Mouse (Mus musculus) midbrain, embryonic 14.5 days (tissue): Measurements from ENCODE around the gene Rcl1. TPM values are rescaled to one million over a fixed set of nuclear protein-coding genes. Genes with fewer than 3 reads are reported as not detected.

Experiments
- ATAC-seq: fragments of 200-750 bp; cut with Nextera tagmentation; 2 replicates; pipeline ENCODE4 v1.8.0; 2017; ENCODE audit warnings: moderate number of reproducible peaks, moderate library complexity; ENCODE audit not compliant: low FRiP score, low TSS enrichment
- DNase-seq: peaks from one replicate; pipeline ENCODE4 v3.0.0-alpha.2; 2015
- H3K27ac ChIP-seq: fragments of 300-500 bp; sonication (generic); replicated peaks from 2 replicates; pipeline ENCODE4 v1.5.1; 2014; ENCODE audit warnings: mild to moderate bottlenecking, low read depth, low read length, moderate library complexity
- H3K27me3 ChIP-seq: fragments of 300-500 bp; sonication (generic); 2 replicates; pipeline ENCODE4 v1.6.1; 2014; ENCODE audit warnings: low read length, control low read depth, mixed read lengths; ENCODE audit not compliant: control insufficient read depth, insufficient read depth
- H3K36me3 ChIP-seq: fragments of 300-500 bp; sonication (generic); 2 replicates; pipeline ENCODE4 v1.6.1; 2014; ENCODE audit warnings: low read length, control low read depth; ENCODE audit not compliant: control insufficient read depth, insufficient read depth
- H3K4me1 ChIP-seq: fragments of 300-500 bp; sonication (generic); 2 replicates; pipeline ENCODE4 v1.6.1; 2014; ENCODE audit warnings: mild to moderate bottlenecking, antibody characterized with exemption, low read length, control low read depth; ENCODE audit not compliant: control insufficient read depth, insufficient read depth
- H3K4me2 ChIP-seq: fragments of 300-500 bp; sonication (generic); 2 replicates; pipeline ENCODE4 v1.6.1; 2014; ENCODE audit warnings: mild to moderate bottlenecking, low read length, moderate library complexity
- H3K4me3 ChIP-seq: fragments of 300-500 bp; sonication (generic); replicated peaks from 2 replicates; pipeline ENCODE4 v1.5.1; 2014; ENCODE audit warnings: low read depth, low read length
- H3K9ac ChIP-seq: fragments of 300-500 bp; sonication (generic); replicated peaks from 2 replicates; pipeline ENCODE4 v1.6.1; 2014; ENCODE audit warnings: mild to moderate bottlenecking, low read length, moderate library complexity
- H3K9me3 ChIP-seq: fragments of 300-500 bp; sonication (generic); 2 replicates; pipeline ENCODE4 v1.6.1; 2016; ENCODE audit warnings: low read length, control low read depth, mixed read lengths; ENCODE audit not compliant: control insufficient read depth
- WGBS: fragments of 180-500 bp; shearing (Covaris S2); extraction: QIAGEN DNeasy Blood & Tissue Kit; methylation state at CpG from one replicate; pipeline ENCODE4 v1.1.7; 2014; 5-methylcytosine and 5-hydroxymethylcytosine counted together
- polyA plus RNA-seq: library from polyadenylated mRNA; unstranded; fragments of >200 nt; fragmentation: Nextera tagmentation; extraction: Ambion mirVana; gene quantifications from 2 replicates; pipeline ENCODE4 v1.2.1, GENCODE M21; 2014

Rcl1 gene
- polyA plus RNA-seq, 1 experiment from 2014 or later, result 33.2 TPM

DNA sequence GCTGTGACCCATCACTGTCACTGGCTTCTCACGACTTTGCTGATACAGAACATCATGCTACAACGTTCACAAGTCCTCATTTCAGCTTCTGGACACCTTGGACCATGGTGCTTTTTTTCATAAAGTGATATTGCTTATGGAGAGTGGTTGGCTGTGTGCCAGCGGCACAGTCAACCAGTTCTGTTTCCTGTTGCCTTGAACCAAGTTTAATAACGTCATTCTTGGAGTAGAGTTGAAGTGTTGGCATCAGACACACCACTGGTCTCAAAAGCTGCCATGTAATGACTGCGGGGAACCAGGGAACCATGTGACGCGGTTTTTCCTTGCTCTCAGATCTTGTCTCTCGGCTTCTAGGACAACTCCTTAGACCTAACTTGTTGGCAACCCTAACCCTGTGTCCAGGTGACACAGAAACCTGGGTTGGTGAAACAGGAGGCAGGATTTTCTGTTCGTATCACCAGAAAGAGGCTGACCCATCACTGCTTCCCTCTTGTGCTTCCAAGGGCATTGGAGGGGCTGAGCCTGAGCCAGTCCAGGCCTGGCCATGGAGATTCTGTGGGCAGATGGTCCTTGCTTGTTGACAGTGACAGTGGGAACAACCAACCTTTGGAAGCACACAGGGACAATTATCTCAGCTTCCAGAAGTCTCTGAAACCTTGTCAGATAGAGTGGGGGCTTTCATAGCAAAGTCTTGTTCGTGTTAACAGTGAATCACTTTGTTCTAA lies 37.5 kb downstream of the Rcl1 start:
- Histone ChIP-seq H3K36me3 (peaks cover 23% of the 10 kb centered on the region), H3K4me3 (no peak overlapping the region), H3K27me3 (no peaks in the 10 kb centered on the region), H3K27ac (no peak overlapping the region), H3K4me2 (no peak overlapping the region), H3K4me1 (no peaks in the 10 kb centered on the region), H3K9me3 (no peaks in the 10 kb centered on the region), H3K9ac (no peak overlapping the region)
- DNase-seq, result no peak
- 89% methylated on average over 10 of the region's 10 CpGs for WGBS
- no peak for ATAC-seq

DNA sequence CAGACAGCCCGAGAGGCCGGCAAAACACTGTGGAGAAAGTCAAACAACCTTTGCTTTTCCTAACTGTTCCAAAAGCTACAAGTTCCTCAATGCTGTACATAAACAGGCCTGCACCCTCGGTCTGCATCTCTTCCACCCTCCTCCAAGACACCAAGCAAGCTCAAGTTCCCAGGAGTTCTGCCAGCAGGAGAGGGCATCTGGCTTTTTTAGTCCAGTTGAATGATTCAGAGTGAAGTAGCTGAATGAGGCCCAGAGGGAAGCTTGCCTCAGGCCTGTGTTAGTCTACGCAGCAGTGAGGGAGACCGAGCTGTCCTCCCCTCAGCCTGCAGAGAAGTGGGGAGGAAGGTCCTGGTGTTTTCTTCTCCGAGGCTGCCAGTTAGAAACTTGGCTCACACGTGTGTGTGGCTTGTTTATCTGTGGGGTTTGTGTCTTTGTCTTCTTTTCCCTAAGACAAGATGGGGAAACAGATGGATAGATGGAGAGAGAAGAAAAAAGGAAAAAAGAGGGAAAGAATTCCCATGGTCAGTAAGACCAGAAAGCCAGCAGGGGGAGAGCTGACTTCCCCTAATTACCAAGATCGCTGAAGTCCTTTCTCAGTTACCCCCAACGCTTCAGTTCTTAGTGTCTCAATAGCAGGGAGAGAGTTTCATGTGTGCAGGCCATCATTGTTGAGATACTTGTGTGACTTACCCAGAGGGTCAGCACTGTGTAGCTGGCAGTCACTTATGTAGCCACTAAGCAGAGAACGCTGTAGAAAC lies 38.7 kb downstream of the Rcl1 start:
- 81% methylated on average over 10 of the region's 10 CpGs for WGBS
- no peaks in the 10 kb centered on the region for H3K9me3 ChIP-seq
- no peak overlapping the region for H3K4me2 ChIP-seq
- no peaks in the 10 kb centered on the region for H3K27me3 ChIP-seq
- H3K4me1 ChIP-seq, result no peaks in the 10 kb centered on the region
- peak; percentile 33 for DNase-seq
- no peak overlapping the region for H3K27ac ChIP-seq
- H3K9ac ChIP-seq, result no peak overlapping the region
- no peak for ATAC-seq
- H3K4me3 ChIP-seq, result no peak overlapping the region
- peaks cover 21% of the 10 kb centered on the region for H3K36me3 ChIP-seq

DNA sequence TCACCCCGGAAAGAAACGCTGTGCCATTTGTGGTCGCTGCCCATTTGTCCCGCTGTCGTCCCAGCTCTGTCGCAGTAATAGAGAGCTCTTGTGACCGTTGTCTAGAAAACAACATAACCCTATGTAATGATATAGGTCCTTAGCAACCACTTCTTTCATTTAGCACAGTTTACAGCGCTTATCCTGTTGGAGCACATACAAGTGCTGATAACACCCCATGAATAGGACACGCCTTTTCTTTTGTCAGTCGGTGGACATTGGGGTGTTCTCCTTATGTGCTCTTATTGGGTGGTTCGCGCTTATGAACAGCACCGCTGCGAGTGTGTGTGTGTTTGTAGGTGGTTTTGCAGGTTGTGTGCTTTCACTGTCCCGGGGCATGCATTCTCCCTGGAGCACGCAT lies 39.8 kb downstream of the Rcl1 start:
- ATAC-seq (no peak), DNase-seq (no peak)
- Histone ChIP-seq H3K9me3 (no peaks in the 10 kb centered on the region), H3K4me1 (no peaks in the 10 kb centered on the region), H3K36me3 (peaks cover 21% of the 10 kb centered on the region), H3K4me2 (no peak overlapping the region), H3K27me3 (no peaks in the 10 kb centered on the region), H3K4me3 (no peak overlapping the region), H3K9ac (no peak overlapping the region), H3K27ac (no peak overlapping the region)
- WGBS, result 95% methylated on average over 16 of the region's 16 CpGs

DNA sequence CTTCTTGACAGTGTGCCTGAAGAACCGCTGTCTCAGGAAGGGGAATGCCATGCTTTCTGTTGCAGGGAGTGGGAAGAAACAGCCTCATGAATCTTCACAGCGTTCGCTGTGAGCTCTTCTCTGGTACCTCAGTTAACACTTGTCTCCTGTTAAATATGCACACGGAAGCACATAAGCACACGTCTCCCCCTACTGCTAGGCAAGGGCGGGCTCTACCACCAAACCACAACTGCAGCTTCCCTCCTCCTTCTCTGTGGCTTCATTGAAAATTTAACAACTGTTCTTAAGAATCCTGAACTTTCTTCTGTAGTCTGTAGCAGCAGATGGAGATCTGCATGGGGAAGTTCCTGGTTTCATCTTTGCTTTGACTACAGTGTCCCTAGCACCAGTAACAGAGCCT lies 41.1 kb downstream of the Rcl1 start:
- Histone ChIP-seq H3K4me3 (no peak overlapping the region), H3K27me3 (no peaks in the 10 kb centered on the region), H3K36me3 (peaks cover 19% of the 10 kb centered on the region), H3K27ac (no peak overlapping the region), H3K4me2 (no peak overlapping the region), H3K4me1 (no peaks in the 10 kb centered on the region), H3K9ac (no peak overlapping the region), H3K9me3 (no peaks in the 10 kb centered on the region)
- DNase-seq, result no peak
- no peak for ATAC-seq
- 87% methylated on average over 6 of the region's 6 CpGs for WGBS

DNA sequence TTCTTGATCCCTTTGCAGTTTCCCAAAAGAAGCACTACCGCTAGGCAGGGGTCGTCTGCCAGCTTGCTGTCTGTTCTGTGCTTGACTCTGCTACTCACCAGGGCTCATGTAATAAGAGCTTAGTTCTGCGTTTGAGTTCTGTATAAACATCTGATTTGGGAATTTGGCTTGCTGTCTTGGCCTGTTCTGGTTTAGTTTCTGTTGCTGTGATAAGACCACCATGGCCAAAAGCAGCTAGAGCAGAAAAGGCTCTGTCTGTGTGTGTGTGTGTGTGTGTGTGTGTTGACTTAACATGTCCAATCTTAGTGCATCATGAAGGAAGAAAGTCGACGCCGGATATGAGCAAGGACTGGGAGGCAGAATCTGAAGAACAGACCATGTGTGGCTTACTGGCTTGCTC lies 44.2 kb downstream of the Rcl1 start:
- Histone ChIP-seq H3K4me1 (no peaks in the 10 kb centered on the region), H3K9ac (no peak overlapping the region), H3K27me3 (no peaks in the 10 kb centered on the region), H3K4me3 (no peak overlapping the region), H3K36me3 (peaks cover 16% of the 10 kb centered on the region), H3K9me3 (no peaks in the 10 kb centered on the region), H3K4me2 (no peak overlapping the region), H3K27ac (no peak overlapping the region)
- WGBS, result 93% methylated on average over 6 of the region's 6 CpGs
- no peak for DNase-seq
- ATAC-seq, result no peak

DNA sequence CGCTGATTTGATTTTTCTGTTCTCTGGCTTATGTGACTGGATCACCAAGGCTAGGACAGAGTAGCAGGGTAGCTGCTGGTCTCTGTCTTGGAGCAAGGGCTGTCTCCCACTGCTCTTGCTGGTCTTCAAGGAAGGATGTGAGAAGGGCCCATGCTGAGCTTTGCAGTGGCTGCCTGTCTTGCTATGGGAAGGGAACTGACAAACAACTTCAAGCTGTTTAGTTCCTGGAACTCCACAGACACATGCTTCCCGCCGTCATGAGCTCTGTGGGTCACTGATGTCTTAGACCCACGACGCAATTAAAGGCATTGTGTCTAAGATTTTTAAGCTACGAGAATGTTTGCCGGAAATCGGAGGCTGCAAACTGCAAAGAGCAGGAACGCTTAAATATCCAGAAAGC lies 45.6 kb downstream of the Rcl1 start:
- no peak for DNase-seq

DNA sequence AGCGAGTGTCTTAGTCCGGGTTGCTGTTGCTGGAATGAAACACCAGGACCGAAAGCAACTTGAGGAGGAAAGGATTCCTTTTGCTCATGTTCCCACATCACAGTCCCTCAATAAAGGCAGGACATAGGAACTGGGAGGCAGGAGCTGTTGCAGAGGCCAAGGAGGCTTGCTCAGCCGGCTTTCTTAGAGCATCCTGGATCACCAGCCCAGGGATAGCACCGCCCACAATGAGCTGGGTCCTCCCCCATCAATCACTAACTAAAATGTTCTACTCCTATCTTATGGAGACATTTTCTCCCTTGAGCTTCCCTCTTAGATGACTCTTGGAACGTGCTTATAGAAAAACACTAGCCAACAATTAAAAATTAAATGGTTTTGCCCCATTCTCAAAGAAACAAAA lies 48.4 kb downstream of the Rcl1 start:
- no peak overlapping the region for H3K4me2 ChIP-seq
- H3K27ac ChIP-seq, result no peak overlapping the region
- no peaks in the 10 kb centered on the region for H3K4me1 ChIP-seq
- ATAC-seq (no peak), DNase-seq (no peak)
- no peak overlapping the region for H3K9ac ChIP-seq
- no peaks in the 10 kb centered on the region for H3K9me3 ChIP-seq
- 65% methylated on average over 6 of the region's 6 CpGs for WGBS
- H3K27me3 ChIP-seq, result no peaks in the 10 kb centered on the region
- no peak overlapping the region for H3K4me3 ChIP-seq
- peaks cover 4% of the 10 kb centered on the region; the same call in 1 of the 2 replicates for H3K36me3 ChIP-seq

More for the DNA sequence above, 45.6 kb downstream of the Rcl1 start:
- Histone ChIP-seq H3K4me2 (no peak overlapping the region), H3K4me1 (no peaks in the 10 kb centered on the region), H3K27ac (no peak overlapping the region), H3K4me3 (no peak overlapping the region), H3K9ac (no peak overlapping the region), H3K9me3 (no peaks in the 10 kb centered on the region), H3K36me3 (peaks cover 16% of the 10 kb centered on the region), H3K27me3 (no peaks in the 10 kb centered on the region)
- 87% methylated on average over 9 of the region's 9 CpGs for WGBS
- no peak for ATAC-seq

DNA sequence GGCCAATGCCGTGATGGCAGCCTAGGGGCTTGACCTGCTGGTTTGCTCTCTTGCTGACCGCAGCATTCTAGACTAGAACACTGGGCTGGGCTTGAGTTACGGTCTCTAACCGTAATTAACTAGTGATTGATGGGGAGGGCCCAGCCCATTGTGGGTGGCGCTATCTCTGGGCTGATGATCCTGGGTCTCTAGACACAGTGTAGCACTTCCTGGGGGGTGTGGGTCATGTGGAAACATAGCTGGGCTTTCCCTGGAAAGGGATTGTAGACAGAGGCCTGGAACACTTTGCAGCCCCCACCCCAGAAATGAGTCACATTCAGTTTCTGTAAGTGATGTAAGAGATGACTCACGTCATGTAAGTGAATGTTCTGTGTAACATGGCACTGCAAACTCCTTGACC lies 48.9 kb downstream of the Rcl1 start:
- no peaks in the 10 kb centered on the region for H3K9me3 ChIP-seq
- H3K27me3 ChIP-seq, result no peaks in the 10 kb centered on the region
- H3K9ac ChIP-seq, result no peak overlapping the region
- no peak for ATAC-seq
- peaks cover 4% of the 10 kb centered on the region; the same call in 1 of the 2 replicates for H3K36me3 ChIP-seq
- H3K4me1 ChIP-seq, result no peaks in the 10 kb centered on the region
- H3K4me3 ChIP-seq, result no peak overlapping the region
- 85% methylated on average over 6 of the region's 6 CpGs for WGBS
- no peak overlapping the region for H3K27ac ChIP-seq
- no peak for DNase-seq
- no peak overlapping the region for H3K4me2 ChIP-seq

DNA sequence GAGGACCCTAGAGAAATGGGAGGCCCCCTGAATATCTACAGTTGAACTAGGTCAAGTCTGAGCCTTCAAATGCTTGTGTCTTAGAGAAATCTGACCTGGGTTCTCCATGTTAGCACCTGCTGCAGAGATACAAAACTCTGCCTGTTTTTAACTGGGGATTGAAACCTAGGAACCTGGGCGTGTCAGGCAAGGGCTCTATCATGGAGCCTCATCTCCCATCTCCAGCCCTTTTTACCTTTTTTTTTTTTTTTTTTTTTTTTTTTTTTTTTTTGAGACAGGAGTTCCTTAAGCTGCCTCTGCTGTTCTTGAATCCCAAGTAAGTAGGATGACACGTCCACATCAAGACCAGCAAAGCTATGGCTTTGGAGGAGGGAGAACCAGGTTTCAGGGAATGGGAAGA lies 50.3 kb downstream of the Rcl1 start:
- no peak overlapping the region for H3K4me3 ChIP-seq
- no peak for ATAC-seq

More for the DNA sequence above, 50.3 kb downstream of the Rcl1 start:
- no peak overlapping the region for H3K4me2 ChIP-seq
- H3K27ac ChIP-seq, result no peak overlapping the region
- no peaks in the 10 kb centered on the region for H3K4me1 ChIP-seq
- no peak for DNase-seq
- H3K9me3 ChIP-seq, result no peaks in the 10 kb centered on the region
- no peaks in the 10 kb centered on the region for H3K36me3 ChIP-seq
- no peak overlapping the region for H3K9ac ChIP-seq
- H3K27me3 ChIP-seq, result no peaks in the 10 kb centered on the region
- WGBS, result 69% methylated on average over 2 of the region's 2 CpGs
